Mouse (Mus musculus) A20 (cell line): Measurements from ENCODE around the gene Cox8b.

Experiments
- DNase-seq: peaks from one replicate; pipeline ENCODE4 v3.0.0-alpha.2; 2011; ENCODE audit warnings: low read depth, low spot score

Gene Cox8b

DNA sequence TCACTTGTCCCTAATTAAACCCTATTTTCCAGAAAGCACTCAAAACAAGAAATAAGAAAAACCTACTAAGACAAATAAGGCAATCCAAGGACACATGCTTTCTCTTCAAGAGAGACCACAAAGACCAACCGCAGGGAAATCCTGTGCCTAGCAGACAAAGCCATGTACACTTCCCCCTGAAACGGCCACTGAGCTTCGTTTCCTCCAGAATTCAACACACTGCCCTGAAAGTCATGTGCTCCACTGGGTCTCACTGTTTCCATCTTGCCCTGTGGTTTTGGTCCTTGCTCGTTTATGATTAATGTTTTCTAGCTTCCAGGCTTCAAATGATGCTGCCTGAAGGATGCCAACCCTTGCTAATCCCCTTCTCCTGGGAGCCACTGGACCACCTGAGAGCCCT, 26.0 kb downstream of the Cox8b start:
- no peak for DNase-seq

- no peak for DNase-seq
These were observed 35.5 kb downstream of the Cox8b start for GRCm38 (mm10) chr7:140864761-140865160.

DNA sequence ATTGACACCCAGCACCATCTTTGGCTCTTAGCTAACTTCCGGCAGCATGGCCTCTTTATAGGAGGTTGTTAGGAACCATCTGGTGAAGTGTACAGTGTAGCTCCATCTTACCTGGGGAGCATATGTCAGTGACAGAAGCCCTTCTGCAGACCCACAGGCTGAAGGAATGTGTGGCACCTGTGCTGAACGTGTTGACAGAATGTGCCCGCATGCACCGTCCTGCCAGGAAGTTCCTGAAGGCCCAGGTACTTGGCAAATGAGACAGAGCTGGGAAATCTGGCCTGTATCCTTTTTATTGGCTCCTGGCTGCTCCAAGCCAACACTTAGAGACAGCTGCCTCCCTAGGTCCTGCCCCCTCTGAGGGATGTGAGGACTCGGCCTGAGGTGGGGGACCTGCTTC, 39.5 kb downstream of the Cox8b start:
- DNase-seq, result no peak

DNA sequence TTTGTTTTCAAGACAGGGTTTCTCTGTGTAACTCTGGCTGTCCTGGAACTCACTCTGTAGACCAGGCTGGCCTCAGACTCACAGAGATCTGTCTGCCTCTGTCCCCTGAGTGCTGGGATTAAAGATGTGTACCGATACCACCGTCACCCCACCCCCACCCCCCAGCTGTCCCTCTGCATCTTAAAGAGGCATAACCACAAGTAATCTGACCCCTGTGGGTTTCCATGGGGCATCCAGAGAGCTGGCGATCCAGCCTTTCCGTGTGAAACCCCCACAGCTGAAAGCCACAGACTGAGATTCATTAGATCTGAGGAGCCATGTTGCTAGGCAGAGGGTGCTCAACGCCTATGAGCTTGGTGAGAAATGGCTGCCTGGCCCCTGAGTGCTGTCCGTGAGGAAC, 40.2 kb downstream of the Cox8b start:
- DNase-seq, result no peak

GRCm38 (mm10) chr7:140858746-140859145, 41.5 kb downstream of the Cox8b start:
- DNase-seq, result no peak

DNA sequence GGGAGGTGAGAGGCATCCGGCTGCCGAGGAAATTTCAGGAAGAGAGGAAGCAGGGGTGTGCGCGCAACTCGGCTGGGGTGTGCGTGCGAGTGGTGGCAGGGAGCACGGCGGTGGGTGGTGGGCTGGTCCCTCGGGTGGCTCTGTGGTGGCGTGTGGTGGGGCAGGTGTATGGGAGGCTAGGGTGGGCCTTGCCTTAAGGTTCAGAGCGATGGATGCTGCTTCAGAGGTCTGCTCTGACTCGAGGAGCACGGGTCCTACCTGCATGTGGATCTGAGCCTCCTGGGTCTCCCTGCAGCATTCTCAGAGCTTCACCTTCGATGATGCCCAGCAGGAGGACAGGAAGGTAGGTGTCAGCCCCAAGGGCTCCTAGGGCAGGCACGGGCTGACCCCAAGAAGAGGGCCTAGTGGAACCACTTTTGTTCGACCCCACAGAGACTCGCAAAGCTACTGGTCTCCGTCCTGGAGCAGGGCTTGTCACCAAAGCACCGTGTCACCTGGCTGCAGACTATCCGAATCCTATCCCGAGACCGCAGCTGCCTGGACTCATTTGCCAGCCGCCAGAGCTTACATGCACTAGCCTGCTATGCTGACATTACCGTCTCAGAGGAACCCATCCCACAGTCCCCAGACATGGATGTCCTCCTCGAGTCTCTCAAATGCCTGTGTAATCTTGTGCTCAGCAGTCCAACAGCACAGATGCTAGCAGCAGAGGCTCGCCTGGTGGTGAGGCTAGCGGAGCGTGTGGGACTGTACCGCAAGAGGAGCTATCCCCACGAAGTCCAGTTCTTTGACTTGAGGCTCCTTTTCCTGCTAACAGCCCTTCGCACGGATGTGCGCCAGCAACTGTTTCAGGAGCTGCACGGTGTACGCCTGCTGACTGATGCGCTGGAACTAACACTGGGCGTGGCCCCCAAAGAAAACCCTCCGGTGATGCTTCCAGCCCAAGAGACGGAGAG, 42.4 kb downstream of the Cox8b start, which contains the start of gene Bet1l:
Bet1l (minus strand) TSS at position 28 of the 956 bp plus-strand sequence.
- no peak for DNase-seq

DNA sequence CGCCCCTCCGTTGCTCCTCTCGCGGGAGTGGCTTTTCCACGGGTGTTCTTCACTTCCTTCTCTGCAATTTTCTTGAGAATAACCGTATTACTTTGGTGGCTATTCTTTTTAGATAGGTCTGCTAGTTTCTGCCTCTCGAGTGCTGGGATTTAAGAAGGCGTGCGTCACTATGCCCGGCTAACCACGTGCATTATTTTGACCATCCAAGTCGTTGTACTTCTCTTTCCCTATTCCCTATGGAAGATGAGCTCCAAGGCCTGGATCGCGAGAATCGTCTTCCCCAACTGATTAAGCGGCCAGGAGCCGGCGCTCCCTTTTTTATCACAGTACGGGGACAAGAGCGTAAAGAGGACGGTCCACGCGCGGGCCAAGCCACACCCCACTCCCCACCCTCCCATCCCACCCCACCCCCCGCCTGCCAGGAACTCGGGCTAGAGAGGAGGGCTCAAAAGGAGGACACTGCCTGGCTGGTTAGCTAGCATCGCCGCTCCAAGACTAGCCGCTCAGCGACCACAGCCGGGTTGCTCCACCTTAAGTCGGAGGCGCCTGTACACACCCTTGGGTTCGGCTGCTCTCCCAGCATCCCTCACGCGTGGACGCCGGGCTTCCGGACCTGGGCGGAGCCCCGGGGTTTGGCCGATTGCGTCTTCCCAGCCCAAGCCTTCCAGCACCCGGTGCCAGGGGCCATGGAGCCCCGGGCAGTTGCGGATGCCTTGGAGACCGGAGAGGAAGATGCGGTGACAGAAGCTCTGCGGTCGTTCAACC, 43.3 kb downstream of the Cox8b start, which contains the start of gene Ric8a:
Ric8a (plus strand) TSS at position 173 of the 765 bp plus-strand sequence.
- DNase-seq, result peak; percentile 89

GRCm38 (mm10) chr7:140855860-140856784, 44.1 kb downstream of the Cox8b start, which contains the start of gene Gm45785:
Gm45785 (minus strand) TSS chr7:140856331.
- peak; percentile 95 for DNase-seq

DNA sequence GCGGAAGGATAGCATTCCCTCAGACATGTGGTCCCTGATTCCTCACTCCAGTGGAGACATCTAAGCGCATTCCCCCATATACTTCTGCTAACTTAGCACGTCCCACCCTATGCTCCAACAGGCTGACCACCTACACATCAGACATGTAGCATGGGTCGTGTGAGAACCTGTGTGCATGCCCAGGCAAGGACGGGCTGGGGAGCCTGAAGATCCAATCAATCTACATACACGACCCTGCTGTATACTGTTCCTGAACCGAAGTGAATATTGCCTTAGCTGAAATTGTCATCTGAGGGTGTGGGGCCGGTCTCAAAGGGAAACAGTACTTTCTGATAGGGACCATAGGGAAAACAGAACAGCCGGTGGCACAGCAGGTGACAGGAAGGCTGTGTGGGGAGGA, 45.1 kb downstream of the Cox8b start:
- DNase-seq, result no peak

DNA sequence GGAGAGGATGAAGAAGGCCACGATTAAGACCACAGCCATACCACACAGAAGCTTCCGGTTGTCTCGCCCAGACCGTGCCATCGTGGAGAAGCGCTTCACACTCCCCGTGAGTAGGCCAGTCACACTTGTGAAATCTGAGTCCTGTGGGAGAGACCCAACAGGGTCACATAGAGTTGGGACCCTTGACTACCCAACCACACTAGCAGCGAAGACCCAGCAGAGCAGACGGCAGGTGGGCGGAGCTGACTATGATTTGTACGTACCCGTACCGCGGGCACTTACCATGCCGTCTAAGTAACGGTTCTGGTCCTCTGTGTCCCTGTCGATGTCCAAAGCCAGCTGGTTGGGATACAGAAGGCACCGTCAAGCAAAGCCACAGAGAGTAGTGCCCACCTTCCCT, 45.8 kb downstream of the Cox8b start:
- no peak for DNase-seq

GRCm38 (mm10) chr7:140853386-140853785, 46.9 kb downstream of the Cox8b start:
- no peak for DNase-seq

GRCm38 (mm10) chr7:140851916-140852315, 48.3 kb downstream of the Cox8b start:
- DNase-seq, result no peak
